Mouse (Mus musculus): ENCODE results near the gene Cep170.

GRCm38 (mm10) chr1:176774533-176774932 is 39.3 kb downstream of the Cep170 start:
- TF ChIP-seq CTCF (IDR thresholded peaks at IDR 0.05; ENCODE audit: low read depth, low read length) (no peak), POLR2A (IDR thresholded peaks at IDR 0.05; ENCODE audit: extremely low read depth, insufficient read depth, low read length) (no peak)
